Mouse (Mus musculus): ENCODE results near the gene Lhx2.

Lhx2 gene

GRCm38 (mm10) chr2:38367023-38367422, 27.9 kb downstream of the Lhx2 start:
- DNase-seq = no peak

- no peak for DNase-seq
Measured at GRCm38 (mm10) chr2:38367852-38368251, 28.8 kb downstream of the Lhx2 start.

GRCm38 (mm10) chr2:38368746-38369330, 29.8 kb downstream of the Lhx2 start:
- DNase-seq = no peak

GRCm38 (mm10) chr2:38375606-38376304, 36.7 kb downstream of the Lhx2 start:
- DNase-seq = peak; percentile 51 to 73

- peak; percentile 22 to 39 for DNase-seq
Measured at GRCm38 (mm10) chr2:38377254-38377653, 38.2 kb downstream of the Lhx2 start.

GRCm38 (mm10) chr2:38378346-38378745, 39.3 kb downstream of the Lhx2 start:
- peak in 1 of 2 experiments; percentile 37 for DNase-seq

GRCm38 (mm10) chr2:38378849-38379545, 39.9 kb downstream of the Lhx2 start:
- DNase-seq = peak; percentile 74 to 83

- DNase-seq = peak in 1 of 2 experiments; percentile 84
Measured at GRCm38 (mm10) chr2:38379546-38379870, 40.4 kb downstream of the Lhx2 start.

GRCm38 (mm10) chr2:38380136-38381083, 41.3 kb downstream of the Lhx2 start:
- no peak for DNase-seq

- DNase-seq = no peak
Measured at GRCm38 (mm10) chr2:38387568-38388262, 48.6 kb downstream of the Lhx2 start.

GRCm38 (mm10) chr2:38394977-38395868, 56.1 kb downstream of the Lhx2 start:
- DNase-seq = no peak

GRCm38 (mm10) chr2:38395869-38396236, 56.8 kb downstream of the Lhx2 start:
- DNase-seq = no peak

GRCm38 (mm10) chr2:38397306-38397705, 58.2 kb downstream of the Lhx2 start:
- no peak for DNase-seq

- no peak for DNase-seq
Measured at GRCm38 (mm10) chr2:38397882-38398281, 58.8 kb downstream of the Lhx2 start.

- DNase-seq = no peak
Measured at GRCm38 (mm10) chr2:38402611-38403010, 63.5 kb downstream of the Lhx2 start.

- DNase-seq = no peak
Measured at GRCm38 (mm10) chr2:38403231-38403630, 64.2 kb downstream of the Lhx2 start.

GRCm38 (mm10) chr2:38404007-38404596, 65.0 kb downstream of the Lhx2 start:
- DNase-seq = no peak

GRCm38 (mm10) chr2:38405356-38405755, 66.3 kb downstream of the Lhx2 start:
- DNase-seq = no peak

GRCm38 (mm10) chr2:38409309-38409708, 70.2 kb downstream of the Lhx2 start:
- no peak for DNase-seq

- no peak for DNase-seq
Measured at GRCm38 (mm10) chr2:38410227-38410626, 71.1 kb downstream of the Lhx2 start.

GRCm38 (mm10) chr2:38412599-38413177, 73.6 kb downstream of the Lhx2 start:
- DNase-seq = no peak
